Mouse (Mus musculus) embryonic facial prominence, embryonic 11.5 days (tissue): ENCODE data around the gene Adpgk. TPM values are rescaled to one million over a fixed set of nuclear protein-coding genes. Genes with fewer than 3 reads are reported as not detected.

Source experiments
- ATAC-seq: fragments of 200-750 bp; cut with Nextera tagmentation; replicated peaks from 2 replicates; pipeline ENCODE4 v1.8.0; 2017; ENCODE audit warnings: low read depth; ENCODE audit not compliant: insufficient number of reproducible peaks, low FRiP score, low TSS enrichment
- DNase-seq: peaks from one replicate; pipeline ENCODE4 v3.0.0-alpha.2; 2015; ENCODE audit warnings: low spot score
- H3K27ac ChIP-seq: fragments of 300-500 bp; sonication (generic); replicated peaks from 2 replicates; pipeline ENCODE4 v1.5.1; 2014; ENCODE audit warnings: mild to moderate bottlenecking, low read depth, low read length, control low read depth
- H3K27me3 ChIP-seq: fragments of 300-500 bp; sonication (generic); 2 replicates; pipeline ENCODE4 v1.6.1; 2014; ENCODE audit warnings: mild to moderate bottlenecking, low read length, moderate library complexity, mixed read lengths; ENCODE audit not compliant: control insufficient read depth, insufficient read depth
- H3K36me3 ChIP-seq: fragments of 300-500 bp; sonication (generic); replicated peaks from 2 replicates; pipeline ENCODE4 v1.6.1; 2014; ENCODE audit warnings: low read depth, mild to moderate bottlenecking, low read length, moderate library complexity, mixed read lengths; ENCODE audit not compliant: control insufficient read depth, insufficient read depth
- H3K4me1 ChIP-seq: fragments of 300-500 bp; sonication (generic); 2 replicates; pipeline ENCODE4 v1.6.1; 2014; ENCODE audit warnings: low read length, mixed read lengths; ENCODE audit not compliant: control insufficient read depth, insufficient read depth
- H3K4me2 ChIP-seq: fragments of 300-500 bp; sonication (generic); 2 replicates; pipeline ENCODE4 v1.6.1; 2014; ENCODE audit warnings: low read depth, mild to moderate bottlenecking, control low read depth, low read length, moderate library complexity
- H3K4me3 ChIP-seq: fragments of 300-500 bp; sonication (generic); 2 replicates; pipeline ENCODE4 v1.5.1; 2014; ENCODE audit warnings: low read depth, low read length, control low read depth
- H3K9ac ChIP-seq: fragments of 300-500 bp; sonication (generic); replicated peaks from 2 replicates; pipeline ENCODE4 v1.6.1; 2014; ENCODE audit warnings: mild to moderate bottlenecking, control low read depth, low read length
- H3K9me3 ChIP-seq: fragments of 300-500 bp; sonication (generic); replicated peaks from 2 replicates; pipeline ENCODE4 v1.6.1; 2016; ENCODE audit warnings: mild to moderate bottlenecking, low read length, inconsistent platforms, mixed read lengths; ENCODE audit not compliant: control insufficient read depth
- WGBS: fragments of 180-500 bp; shearing (Covaris S2); extraction: QIAGEN DNeasy Blood & Tissue Kit; methylation state at CpG from one replicate; pipeline ENCODE4 v1.1.7; 2014; 5-methylcytosine and 5-hydroxymethylcytosine counted together
- polyA plus RNA-seq: library from polyadenylated mRNA; unstranded; fragments of >200 nt; fragmentation: Nextera tagmentation; extraction: Ambion mirVana; gene quantifications from 2 replicates; pipeline ENCODE4 v1.2.1, GENCODE M21; 2014

The Adpgk gene
- polyA plus RNA-seq, result 50.7 and 54.7 TPM in 2 replicates

DNA sequence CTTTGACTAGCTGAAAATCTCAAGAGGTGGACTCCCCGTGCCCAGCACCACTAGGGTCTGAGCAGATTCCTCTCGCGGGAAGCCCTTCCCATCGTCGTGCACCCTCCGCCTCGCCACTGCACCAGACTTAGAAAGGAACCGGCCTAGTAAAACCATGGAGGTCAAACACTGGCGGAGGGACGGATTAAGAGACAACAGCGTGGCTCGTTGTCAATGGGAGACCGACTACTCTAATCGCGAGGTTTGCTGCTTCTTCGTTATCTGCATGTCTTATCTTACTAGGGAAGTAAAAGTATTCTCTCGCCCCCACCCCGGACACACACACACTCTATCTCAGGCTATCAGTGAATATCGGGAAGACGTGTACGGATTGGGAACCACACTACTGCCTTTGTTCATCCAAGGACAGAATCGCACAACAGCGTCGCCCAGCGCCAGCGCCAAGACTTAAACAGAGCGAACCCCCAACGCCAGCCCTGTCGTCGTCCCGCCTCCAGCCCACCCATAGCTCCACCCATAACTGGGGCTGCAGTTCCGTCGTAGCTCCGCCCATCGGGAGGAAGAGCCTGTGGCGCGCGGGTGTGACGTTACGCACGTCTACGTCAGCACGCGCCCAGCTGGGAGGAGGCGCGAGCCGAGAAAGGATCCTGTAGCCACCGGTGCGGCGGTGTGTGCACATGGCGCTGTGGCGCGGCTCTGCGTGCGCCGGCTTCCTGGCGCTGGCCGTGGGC lies at the start of gene Adpgk:
TSS of gene Adpgk (plus strand) at position 602 of the 731 bp plus-strand sequence.
- WGBS, result 2% methylated on average over 57 of the region's 58 CpGs
- H3K27me3 ChIP-seq, result no peaks in the 10 kb centered on the region
- peak; percentile 95 for ATAC-seq
- no peaks in the 10 kb centered on the region for H3K9me3 ChIP-seq
- H3K36me3 ChIP-seq, result no peaks in the 10 kb centered on the region
- H3K4me3 ChIP-seq, result peak within 1 kb of the TSS; percentile 96
- H3K4me1 ChIP-seq, result peaks cover 8% of the 10 kb centered on the region
- peak within 1 kb of the TSS; percentile 95 for H3K27ac ChIP-seq
- peak within 1 kb of the TSS; percentile 77 for H3K4me2 ChIP-seq
- DNase-seq, result peak; percentile 99
- H3K9ac ChIP-seq, result peak within 1 kb of the TSS; percentile 90

DNA sequence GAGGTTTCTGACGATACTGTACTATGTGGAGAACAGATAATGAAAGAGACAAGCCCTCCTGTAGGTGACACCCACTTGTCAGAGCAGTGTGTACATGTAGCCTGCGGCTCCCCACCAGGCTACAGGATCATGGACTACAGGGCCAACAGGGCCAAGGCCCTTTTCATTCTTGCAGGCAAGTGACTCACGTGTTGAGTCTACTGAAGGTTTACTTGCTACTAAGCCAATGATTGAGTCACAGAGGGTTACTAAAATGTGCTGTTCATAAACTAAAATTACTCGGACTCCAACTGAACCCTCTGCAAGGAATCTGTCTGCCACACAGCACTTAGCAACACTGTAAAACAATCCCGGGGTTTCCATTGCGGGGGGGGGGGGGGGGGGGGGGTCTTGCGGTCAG lies 46.2 kb upstream of the Adpgk start:
- 44% methylated on average over 7 of the region's 7 CpGs for WGBS
- H3K4me1 ChIP-seq, result no peaks in the 10 kb centered on the region
- H3K27ac ChIP-seq, result no peak overlapping the region
- H3K9ac ChIP-seq, result no peak overlapping the region
- ATAC-seq (no peak), DNase-seq (no peak)
- H3K27me3 ChIP-seq, result no peaks in the 10 kb centered on the region
- H3K36me3 ChIP-seq, result no peaks in the 10 kb centered on the region
- H3K4me2 ChIP-seq, result no peak overlapping the region
- H3K9me3 ChIP-seq, result no peaks in the 10 kb centered on the region
- H3K4me3 ChIP-seq, result no peak overlapping the region

DNA sequence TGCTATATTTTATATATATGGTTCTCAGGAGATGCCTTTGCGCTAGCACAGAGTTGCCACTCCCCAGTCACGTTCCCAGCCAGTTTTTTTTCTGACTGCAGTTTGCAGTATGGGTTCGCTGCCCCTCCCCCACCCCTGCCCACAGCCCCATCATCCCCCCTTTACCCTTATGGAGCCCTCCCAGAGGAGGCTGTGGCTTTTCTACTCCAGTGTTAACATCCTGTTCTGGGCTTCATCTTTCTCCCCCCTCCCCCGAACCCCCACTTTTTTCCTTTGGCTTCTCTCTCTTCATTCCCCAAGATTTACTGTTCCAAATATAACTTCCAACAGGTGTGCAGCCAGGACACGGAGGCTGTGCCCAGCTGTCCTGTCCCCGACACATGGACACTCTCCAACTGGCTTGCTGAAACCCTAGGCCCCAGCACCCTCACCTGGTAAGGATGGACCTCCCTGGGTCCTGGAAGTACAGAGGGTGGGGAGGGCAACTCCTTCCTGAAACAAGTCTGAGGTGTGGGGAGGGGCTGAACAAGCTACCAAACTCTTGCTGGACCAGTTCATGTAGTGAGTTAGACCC lies 44.8 kb upstream of the Adpgk start:
- WGBS, result 36% methylated on average over 6 of the region's 6 CpGs
- DNase-seq (peak; percentile 17), ATAC-seq (no peak)
- H3K4me1 ChIP-seq, result no peaks in the 10 kb centered on the region
- H3K9ac ChIP-seq, result no peak overlapping the region
- H3K27me3 ChIP-seq, result no peaks in the 10 kb centered on the region
- H3K4me3 ChIP-seq, result no peak overlapping the region
- no peaks in the 10 kb centered on the region for H3K9me3 ChIP-seq
- no peak overlapping the region for H3K27ac ChIP-seq
- no peaks in the 10 kb centered on the region for H3K36me3 ChIP-seq
- H3K4me2 ChIP-seq, result no peak overlapping the region

DNA sequence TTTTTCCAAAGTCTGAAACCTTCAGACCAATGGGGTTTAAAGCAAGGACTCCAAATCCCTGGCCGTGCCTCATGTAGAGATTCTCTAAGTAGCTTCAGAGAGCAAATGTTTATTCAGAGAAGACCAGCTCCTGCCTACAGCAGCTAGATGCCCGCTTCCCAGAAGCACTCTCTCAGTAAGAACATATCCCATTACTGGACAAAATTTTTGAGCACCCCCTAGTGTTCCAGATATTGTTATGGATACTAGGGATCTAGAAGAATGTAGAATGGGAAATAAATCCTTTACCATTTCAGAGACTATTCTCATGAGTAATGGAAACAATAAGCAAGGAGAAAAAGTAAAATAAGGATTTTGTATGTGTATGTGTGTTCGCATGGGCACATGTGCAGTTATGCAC lies 42.0 kb upstream of the Adpgk start:
- H3K36me3 ChIP-seq, result no peaks in the 10 kb centered on the region
- no peaks in the 10 kb centered on the region for H3K9me3 ChIP-seq
- H3K27ac ChIP-seq, result no peak overlapping the region
- no peak overlapping the region for H3K4me2 ChIP-seq
- H3K4me1 ChIP-seq, result no peaks in the 10 kb centered on the region
- no peak overlapping the region for H3K4me3 ChIP-seq
- WGBS, result 73% methylated on average over 3 of the region's 3 CpGs
- ATAC-seq, result no peak
- no peaks in the 10 kb centered on the region for H3K27me3 ChIP-seq
- no peak overlapping the region for H3K9ac ChIP-seq
- DNase-seq, result peak; percentile 6

DNA sequence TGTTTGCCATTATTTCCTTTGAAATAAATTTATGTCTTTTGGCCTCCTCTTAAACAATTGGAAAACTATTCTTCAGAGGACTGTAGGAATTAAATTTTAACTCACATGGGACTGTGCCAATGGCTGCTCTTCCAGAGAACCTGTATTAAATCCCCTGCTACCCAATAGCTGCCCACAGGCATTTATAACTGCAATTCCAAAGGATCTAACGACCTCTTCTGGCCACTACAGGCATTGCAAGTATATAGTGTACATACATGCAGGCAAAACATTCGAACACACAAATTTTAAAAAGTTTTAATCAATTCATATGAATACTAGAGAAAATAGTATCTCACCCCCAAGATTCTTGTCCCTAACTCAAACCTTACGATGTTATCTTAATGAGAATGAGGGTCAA lies 41.1 kb upstream of the Adpgk start:
- Histone ChIP-seq H3K4me3 (no peak overlapping the region), H3K4me2 (no peak overlapping the region), H3K27me3 (no peaks in the 10 kb centered on the region), H3K9ac (no peak overlapping the region), H3K36me3 (no peaks in the 10 kb centered on the region), H3K27ac (no peak overlapping the region), H3K9me3 (no peaks in the 10 kb centered on the region), H3K4me1 (no peaks in the 10 kb centered on the region)
- 65% methylated on average over 3 of the region's 3 CpGs for WGBS
- ATAC-seq, result no peak
- peak; percentile 15 for DNase-seq

DNA sequence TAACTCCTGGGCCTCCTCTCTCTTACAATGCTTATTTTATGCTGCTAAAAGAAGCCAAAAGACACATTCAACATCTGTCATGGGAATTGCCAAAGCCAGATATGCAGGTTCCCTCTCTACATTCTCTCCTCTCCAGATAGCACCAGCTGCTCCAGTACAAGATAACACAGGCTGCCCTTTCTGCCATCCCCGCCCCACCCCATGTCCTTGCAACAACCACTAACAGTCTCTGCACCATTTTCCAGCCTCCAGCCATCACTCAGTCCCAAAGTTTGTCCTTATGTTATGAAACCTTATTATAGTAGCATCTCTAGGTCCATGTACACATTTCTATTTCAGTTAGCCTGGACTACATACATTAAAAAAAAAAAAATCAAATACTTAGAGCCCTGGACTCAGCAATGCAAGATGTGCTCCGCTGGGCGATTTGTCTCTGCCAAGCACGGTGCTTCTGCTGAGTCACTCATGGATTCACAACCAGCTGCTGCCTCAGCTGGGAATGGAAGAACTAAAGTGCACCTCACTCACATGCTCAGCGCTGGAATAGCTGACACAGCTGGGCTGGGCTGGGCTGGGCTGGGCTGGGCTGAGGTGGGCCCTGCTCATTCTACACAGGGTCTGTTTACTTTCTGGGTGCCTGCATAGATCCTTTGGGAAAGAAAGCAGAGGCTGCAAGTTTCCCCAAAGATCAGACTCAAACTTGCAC lies 36.5 kb upstream of the Adpgk start:
- H3K4me1 ChIP-seq, result no peaks in the 10 kb centered on the region
- no peak for DNase-seq
- WGBS, result 79% methylated on average over 5 of the region's 5 CpGs

DNA sequence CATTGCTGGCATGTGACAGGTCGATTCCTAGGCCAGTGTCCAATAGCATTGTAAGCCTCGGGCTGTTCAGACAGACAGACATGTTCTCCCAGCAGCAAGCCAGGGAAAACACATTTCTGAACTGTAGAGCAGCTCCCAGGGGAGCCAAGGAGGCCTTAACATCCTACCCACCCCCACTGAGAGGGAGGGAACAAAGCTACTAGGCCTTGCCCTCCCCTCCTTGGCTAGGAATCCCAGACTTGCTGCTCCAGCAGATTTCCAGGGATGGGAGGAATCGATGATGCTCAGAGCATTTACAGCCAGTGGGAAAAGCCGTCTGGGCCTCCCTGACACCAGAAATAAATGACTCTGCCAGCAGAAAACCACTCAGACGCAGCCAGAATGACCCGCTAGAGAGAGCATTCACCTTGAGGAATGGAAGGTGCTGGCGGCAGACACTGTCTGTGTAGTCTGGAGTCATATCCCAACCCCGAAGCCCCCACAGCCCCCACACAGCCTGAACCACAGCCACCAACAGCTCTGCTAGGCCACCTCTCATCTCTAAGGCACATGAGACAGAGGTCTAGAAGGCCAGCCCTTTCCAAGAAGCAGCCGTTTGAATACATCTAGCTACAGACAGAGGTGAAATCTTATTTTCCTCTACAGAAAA lies 31.4 kb upstream of the Adpgk start:
- H3K4me2 ChIP-seq, result no peak overlapping the region
- DNase-seq (no peak), ATAC-seq (no peak)
- no peak overlapping the region for H3K4me3 ChIP-seq
- 62% methylated on average over 9 of the region's 9 CpGs for WGBS
- no peaks in the 10 kb centered on the region for H3K4me1 ChIP-seq
- H3K9ac ChIP-seq, result no peak overlapping the region
- H3K27me3 ChIP-seq, result no peaks in the 10 kb centered on the region
- H3K27ac ChIP-seq, result no peak overlapping the region
- no peaks in the 10 kb centered on the region for H3K9me3 ChIP-seq
- H3K36me3 ChIP-seq, result no peaks in the 10 kb centered on the region

More for the DNA sequence above, 36.5 kb upstream of the Adpgk start:
- H3K9me3 ChIP-seq, result no peaks in the 10 kb centered on the region
- no peak overlapping the region for H3K4me3 ChIP-seq
- ATAC-seq, result no peak
- H3K27ac ChIP-seq, result no peak overlapping the region
- no peaks in the 10 kb centered on the region for H3K27me3 ChIP-seq
- no peak overlapping the region for H3K4me2 ChIP-seq
- no peak overlapping the region for H3K9ac ChIP-seq
- H3K36me3 ChIP-seq, result no peaks in the 10 kb centered on the region
